Mouse (Mus musculus) right cerebral cortex, postnatal 36 days (tissue): ENCODE measurements at regions not wholly inside any gene's neighbourhood (a gene's known extent, or its start where the extent isn't known, plus 50 kb on each side); places are given as distances from the start of the nearest gene placed in this dataset.

Experiments
- DNase-seq, 2 experiments: peaks; one replicate each; pipeline ENCODE4 v3.0.0; 2022; ENCODE audit warnings: low spot score in 2 of 2, mixed read lengths in 1 of 2

- no peak for DNase-seq
Measured at GRCm38 (mm10) chr2:30676450-30676832, 81.6 kb downstream of the Cstad start.

GRCm38 (mm10) chr2:30675839-30676238 is 81.0 kb downstream of the Cstad start:
- no peak for DNase-seq

GRCm38 (mm10) chr2:30670836-30671586 is 76.2 kb downstream of the Cstad start:
- DNase-seq, result no peak

DNA sequence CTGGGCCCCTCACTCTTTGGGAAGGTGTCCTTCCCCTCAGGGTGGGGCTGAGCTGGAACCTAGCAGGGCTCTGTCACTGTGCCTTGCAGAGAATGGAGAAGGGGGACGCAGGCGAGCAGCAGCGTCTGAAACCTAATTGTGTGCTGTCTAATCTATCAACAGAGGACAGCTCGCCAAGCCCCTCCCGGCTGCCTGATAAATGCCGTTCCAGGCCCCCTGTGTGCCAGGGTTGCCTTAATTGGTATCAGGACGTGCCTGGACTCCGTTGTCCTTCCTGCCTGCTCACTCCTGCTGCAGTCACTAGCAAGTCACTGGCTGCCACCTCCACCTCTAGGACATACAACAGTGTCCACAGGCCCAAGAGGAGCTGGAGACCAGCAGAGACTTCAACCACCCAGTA is 72.6 kb downstream of the Cstad start:
- no peak for DNase-seq

- DNase-seq, result no peak
Measured at GRCm38 (mm10) chr2:30661147-30661546, 66.3 kb downstream of the Cstad start.

- no peak for DNase-seq
Measured at GRCm38 (mm10) chr2:30660613-30660991, 65.8 kb downstream of the Cstad start.

DNA sequence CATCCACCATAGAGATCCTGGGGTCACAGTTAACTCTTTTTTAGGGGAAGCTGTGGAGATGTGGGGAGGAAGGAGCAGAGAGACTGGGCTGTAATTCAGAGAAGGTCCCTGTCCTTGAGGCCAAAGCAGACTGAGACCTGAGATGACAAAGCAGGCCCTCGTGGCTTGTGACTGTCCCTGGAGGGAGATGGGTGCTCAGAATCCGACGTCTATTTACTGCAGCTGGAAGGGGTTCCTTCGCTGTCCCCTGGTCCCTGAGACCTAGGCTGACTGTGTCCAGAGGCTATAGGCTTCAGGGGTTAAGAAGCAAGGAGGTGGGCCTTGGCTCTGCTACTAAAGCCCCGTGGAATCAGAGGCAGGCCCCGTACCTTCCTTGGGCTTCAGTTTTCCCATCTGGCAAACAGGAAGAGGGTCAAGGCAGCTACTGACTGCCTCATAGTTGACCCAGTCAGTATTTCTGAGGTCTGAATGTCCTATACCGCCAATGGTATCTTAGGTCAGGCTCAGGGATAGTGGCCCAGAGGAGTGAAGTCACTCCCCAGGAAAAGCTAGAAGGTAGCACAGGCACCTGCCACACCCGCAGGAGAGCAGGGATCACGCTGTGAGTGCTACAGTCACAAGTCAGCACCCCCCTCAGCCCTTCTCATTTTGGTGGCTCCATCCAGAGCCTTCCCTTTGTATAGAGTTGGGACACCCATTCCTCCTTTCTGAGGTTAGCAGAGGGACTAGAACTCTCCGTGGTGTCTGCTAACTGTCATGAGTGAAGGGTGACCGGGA is 65.2 kb downstream of the Cstad start:
- no peak for DNase-seq

DNA sequence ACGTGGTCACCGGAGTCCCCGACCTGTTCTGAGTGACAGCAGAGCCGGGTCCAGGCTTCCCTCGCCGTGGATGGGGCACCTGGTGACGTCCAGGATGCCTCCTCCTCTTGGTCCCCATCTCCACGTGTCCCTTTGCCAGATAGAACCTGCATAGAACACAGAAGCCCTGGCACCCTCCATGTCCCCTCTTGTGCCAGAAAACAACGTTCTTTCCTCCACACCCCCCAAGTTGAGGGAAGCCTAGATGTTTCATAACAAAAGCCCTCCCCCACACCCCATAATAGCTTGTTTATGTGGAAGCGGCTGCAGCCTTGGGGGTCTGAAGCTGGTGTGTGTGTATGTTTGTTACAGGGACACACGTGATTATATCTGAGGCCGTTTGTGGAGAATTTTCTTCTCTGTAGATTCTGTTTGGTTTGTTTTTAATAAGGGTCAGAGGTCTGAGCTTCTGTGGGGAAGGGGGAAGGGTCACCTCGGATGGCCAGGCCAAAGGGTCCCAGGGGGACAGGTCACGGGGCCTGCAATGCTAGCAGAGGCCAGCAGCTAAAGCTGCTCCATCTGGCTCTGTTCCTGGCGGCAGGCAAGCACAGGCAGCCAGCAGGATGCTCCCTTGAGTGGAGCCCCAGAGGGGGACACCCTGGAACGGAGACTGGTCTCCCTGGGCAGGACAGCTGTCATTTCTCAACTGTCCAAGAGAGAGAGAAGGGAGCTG is 64.2 kb downstream of the Cstad start:
- DNase-seq, result peak in 1 of 2 experiments; percentile 79
